Mouse (Mus musculus): ENCODE measurements at regions not wholly inside any gene's neighbourhood (a gene's known extent, or its start where the extent isn't known, plus 50 kb on each side); places are given as distances from the start of the nearest gene placed in this dataset.
"Not testable (repeated sequence)": the region's sequence is repeated elsewhere in the genome, so short reads cannot be mapped to it uniquely, and the experiment has no call there.

DNA sequence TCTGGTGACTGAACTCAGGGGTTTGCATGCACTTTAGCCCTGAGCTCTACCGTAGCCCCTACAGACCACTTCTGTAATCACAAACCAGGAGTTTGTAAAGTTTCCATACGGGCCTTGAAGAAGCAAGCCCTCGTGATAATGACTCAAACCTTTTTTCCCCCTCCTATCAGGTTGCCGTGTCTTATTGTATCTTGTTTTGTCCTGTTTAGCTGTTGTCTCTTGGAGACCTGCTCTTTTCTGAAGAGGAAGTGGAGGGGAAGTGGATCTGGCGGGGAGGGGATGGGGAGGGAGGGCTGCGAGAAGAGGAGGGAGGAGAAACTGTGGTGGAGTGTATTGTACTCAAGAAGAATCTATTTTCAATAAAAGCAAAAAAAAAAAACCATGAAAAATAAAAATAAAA is 87.0 kb downstream of the Fam43a start:
- DNase-seq, result no peak

DNA sequence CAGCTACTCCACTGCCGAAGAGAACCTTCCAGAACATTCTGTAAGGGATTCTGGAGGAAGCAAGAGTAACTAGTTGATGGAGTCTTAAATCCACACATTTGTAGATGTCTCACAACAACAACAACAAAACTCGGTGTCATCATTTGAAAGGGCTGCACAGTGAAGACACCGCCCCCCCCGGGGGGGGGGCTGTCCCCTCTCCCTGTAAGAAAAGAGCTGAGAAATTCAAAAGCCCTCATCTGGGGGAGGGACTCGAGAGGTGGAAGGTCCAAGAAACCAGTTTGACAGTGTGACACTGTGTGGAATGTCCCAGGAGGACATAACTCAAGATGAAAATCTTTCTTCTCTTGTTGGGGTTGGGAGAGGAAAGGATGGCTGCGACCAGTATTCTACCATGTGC is 87.7 kb downstream of the Fam43a start:
- no peak for DNase-seq

DNA sequence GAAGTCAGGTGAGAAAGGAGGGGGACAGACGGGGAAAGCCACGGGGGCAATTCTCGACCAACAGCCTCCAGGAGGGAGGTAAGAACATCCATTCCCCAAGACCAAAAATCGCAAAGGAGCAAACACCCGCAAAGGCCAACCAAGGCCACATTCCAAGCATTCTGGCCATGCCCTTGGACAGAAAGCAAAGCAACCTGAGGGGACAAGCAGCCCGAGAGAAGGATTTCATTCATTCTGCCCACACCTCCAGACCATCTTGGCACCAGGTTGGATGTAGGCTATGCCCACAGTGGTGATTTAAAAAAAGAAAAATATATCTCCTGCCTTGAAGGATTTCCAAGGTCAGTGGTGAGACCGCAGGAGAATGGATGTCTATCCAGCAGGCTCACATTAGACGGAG is 88.2 kb downstream of the Fam43a start:
- DNase-seq, result no peak

DNA sequence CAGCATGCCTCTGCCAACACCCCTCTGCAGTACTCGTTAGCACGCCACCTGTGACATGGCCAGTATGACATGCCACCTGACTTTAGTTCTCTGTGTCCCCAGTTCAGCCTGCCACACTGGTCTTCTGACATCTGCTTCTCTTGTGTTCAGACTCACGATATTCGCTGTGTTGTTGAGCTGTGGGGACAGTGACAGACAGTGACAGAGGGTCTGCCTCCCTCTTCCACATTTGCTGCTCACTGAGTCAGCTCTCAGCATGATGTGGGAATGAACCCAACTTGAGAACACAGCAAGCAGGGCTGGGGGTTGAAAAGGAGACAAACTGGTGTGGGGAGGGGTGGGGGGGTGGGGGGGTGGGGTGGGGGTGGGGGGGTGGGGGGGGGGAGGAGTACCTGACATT is 91.0 kb downstream of the Fam43a start:
- no peak for DNase-seq

DNA sequence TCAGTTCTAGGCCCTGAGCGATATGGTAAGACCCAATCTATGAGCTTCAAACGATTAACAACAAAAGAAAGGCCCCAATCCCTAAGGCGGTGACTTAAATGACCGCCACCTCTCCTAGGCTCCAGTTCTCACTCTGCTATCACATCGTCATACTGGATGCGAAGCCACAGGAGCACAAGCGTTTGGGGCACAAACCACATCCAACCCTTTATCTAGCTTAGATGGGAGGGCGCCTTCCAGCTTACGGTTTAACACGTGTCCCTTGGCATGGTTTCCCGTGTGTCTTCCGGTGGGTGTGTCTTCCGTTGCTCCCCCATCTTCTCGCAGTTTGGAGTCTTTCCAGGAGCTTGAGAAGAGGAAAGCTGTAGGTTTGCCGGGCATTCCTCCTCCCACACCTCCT is 92.4 kb downstream of the Fam43a start:
- DNase-seq, result no peak

DNA sequence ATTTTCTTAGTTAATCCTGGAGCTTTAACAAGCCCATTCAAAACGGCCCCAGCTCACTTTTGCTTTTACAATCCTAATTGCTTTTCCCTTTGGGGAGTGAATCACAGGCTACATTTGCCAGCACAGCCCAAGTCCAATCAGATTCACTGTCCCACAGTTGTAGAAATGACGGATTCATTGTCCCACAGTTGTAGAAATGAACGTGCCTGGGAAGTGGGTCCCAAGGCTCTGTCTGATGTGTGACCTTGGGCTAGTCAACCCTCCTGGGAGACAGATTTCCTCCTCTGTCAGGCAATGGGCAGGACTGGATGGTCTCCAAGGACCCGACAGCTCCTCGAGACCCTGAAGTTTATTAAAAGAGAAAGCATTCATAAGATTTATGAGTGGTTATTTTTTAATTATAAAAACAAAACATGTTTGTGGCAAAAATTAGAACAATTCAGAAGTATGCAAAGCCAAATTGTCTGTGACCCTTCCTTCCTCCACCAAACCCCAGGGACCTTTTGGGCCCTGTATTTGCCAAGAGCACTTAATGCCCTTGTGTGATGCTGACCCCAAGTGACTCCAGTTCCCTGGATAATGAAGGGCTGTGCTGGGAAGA is 93.1 kb downstream of the Fam43a start:
- DNase-seq, result no peak

DNA sequence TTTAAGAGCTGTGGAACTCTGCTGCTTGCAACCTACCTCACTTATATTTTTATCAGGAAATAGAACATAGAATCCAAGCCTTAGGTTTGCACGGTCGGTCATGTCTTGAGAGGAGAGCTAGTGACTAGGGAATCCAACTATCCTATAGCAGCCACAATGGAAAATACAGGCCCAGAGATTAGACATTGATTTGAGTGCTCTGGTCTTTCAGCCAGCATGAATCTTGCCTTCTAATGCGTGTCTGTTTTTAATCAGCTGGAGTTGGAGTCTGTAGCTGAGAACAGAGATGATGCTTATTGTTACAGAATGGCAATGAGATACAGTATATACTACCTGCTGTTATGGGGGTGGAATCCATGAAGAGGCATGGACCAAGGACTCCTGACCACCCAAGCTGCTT is 93.7 kb downstream of the Fam43a start:
- no peak for DNase-seq

DNA sequence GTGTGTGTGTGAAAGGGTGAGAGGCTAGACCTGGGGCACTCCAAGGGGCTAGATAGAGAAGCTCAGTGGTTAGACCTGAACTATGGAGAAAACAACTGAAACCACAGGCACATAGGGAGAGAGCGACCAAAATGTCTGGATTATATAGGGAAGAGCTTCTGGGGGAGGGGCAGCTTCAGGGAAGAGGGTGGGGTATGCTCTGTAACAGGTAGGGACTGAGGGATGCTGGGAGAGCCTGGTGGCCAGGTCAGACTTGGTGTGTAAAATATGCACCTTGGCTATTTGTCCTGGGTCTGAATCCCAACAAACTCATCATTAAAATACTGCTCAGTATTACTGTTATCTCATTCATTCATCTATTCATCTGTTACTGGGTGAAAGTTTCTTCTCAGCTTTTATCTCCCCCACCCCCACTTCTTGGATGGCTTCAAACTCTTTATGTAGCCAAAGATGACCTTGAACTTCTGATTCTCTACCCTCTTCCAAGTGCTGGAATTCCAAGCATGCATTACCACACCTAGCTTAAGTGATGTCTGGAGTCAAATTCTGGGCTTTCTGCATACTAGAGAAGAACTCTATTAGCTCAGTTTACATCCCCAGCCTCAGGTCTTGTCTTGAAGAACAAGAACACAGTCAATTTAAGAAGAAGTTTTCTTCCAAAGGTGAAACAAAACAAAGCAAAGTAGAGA is 94.5 kb downstream of the Fam43a start:
- DNase-seq, result no peak

DNA sequence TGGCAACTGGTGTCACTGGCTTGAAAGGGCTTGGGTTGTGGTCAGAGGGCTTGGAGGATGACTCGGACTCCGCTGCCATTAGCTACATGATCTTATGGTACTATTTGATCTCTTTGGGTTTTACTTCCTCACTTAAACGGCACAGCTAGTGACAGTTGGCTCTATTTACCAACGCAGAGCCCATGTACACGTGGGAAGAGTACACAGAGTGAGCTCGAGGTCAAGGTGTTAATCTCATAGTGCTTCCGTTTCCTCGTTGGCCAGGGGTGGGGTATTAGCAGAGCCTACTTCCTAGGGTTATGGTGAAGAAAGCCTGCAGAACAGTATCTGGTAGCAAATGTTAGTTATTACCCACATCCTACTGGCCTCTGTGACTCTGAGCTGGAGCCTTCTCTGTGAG is 96.2 kb downstream of the Fam43a start:
- DNase-seq, result no peak

DNA sequence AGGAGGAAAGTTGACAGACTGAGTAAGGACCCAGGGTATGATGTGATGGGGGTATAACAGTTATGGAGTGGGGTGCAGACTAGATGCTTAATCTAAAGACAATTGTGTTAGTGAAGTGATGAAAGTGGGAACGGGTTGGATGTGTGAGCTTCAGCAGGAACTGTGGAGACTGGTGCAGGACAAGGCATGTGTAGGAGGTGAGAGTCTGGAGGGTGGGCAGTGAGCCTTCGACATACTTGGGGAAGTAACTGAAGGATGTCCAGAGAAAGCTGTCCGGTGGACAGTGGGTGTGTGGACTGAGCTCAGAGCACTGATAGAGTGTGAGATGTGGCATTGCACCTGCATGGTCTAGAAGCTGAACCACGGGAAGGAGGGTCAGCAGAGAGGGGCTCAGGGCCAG is 97.7 kb downstream of the Fam43a start:
- DNase-seq, result no peak

DNA sequence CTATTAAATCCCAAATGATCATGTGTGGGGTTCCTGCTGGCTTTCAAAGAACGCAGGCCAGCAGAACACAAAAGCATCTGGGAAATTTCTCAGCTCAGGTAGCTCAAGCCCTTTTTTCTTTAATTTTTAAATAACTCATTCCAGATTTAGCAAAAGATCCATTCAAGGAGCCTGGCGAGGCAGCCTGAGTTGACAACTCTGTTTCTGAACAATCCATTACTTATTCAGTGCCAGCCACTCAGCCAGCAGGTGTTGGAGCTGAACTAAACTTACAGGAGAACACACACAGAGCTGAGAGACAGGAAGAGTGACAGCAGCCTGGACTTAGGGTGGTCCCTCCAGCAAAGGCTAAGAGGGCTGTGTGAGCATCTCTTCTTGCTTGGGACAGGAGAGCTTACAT is 98.3 kb downstream of the Fam43a start:
- no peak for DNase-seq

DNA sequence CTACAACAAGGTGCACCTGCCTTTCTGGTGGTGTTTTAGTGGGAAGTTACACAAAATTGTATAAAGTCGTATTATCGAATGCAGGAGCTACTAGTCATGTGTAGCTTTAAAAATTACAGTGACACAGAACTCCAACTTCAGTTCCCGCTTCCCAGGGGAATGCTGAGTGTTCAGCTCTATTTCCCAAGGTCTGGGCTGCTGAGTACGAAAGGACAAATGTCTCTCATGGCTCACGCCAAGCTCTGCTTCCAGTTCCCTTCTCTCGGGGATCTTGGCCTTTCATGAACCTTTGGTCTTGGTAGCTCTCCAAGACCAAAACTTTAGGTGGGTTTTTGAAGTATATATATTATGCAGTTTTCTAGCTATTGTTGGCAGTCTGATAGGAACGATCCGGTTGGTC is 104.3 kb downstream of the Fam43a start:
- no peak for DNase-seq

DNA sequence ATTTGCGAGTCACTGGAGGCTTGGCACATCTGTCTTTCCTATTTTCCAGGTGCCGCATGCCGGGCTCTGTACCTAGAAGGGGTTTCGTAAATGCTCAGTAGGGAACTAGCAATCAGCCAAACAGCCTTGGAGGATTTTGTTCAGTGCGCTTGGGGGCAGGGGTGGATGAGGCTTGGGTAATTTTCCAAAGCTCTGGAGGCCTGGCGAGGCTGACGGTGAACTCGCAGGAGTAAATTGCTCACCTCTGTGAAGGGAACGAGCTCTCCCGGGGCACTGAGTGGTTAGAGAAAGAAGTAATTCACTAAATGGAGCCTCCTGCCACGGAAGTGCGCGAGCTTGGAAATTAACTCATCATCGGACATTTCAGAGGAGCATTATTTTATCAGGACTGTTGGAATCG is 110.0 kb downstream of the Fam43a start:
- no peak for DNase-seq

DNA sequence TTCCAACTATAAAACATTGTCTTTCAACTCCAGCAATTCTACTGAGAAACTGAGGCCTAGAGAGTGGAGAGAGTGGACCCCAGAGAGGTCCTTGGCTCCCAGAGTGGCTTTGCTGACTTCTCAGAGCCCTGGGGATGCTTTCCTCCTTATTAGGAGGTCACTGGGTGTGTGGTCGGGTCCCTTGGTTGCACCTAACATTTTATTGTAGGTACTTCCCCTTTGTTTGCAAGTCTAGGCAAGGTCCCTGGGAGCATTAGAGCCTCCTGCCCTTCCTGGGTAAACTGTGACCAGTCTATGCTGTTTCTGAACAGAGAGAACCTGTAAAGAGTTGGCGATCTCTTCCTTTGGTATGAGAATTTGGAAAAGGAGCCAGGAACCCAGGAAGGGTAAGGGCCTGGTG is 110.5 kb downstream of the Fam43a start:
- DNase-seq, result no peak

DNA sequence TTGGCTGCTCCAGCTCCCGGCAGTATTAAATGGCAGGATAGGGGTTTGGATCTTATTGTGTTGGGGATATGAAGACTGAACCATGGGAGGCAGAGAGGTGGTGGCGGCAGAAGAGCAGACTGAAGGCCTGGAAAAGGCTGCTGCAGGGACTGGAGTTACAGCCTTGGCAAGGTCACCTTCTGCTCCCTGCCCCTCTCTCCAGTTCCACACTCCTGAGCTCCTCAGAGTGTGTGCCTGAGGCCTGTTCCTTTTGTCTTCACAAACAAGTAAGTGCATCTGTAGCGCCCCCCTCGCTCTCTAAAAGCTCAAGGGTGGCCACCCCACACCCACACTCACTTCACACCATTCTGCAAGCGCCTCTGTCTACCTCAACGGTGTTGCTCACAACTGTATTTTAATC is 113.0 kb downstream of the Fam43a start:
- no peak for DNase-seq

DNA sequence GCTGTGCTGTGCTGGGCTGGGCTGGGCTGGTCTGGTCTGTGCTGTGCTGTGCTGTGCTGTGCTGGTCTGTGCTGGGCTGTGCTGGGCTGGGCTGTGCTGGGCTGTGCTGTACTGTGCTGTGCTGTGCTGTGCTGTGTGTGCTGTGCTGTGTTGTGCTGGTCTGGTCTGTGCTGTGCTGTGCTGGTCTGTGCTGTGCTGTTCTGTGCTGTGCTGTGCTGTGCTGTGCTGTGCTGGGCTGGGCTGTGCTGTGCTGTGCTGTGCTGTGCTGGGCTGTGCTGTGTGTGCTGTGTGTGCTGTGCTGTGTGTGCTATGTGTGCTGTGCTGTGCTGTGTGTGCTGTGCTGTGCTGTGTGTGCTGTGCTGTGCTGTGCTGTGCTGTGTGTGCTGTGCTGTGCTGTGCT is 118.1 kb downstream of the Fam43a start:
- not testable (repeated sequence) for DNase-seq

DNA sequence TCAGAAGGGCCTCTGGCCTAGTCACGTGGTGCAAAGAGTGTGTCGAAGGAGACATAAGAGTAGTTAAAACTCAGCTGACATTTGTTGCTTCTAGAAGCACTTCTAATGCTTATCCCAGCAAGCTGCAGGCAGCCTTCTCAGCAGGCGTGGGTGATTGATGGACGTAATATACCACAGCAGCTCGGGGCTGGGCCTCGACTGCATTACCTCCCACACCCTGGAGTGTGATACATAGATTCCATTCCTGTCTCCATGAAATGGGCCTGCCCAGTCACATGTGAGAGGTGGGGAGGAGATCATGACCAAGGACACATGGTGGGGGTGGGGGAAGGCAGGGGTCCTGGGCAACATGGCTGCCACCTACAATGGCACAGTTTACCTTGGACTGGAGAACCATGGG is 121.3 kb downstream of the Fam43a start:
- no peak for DNase-seq

DNA sequence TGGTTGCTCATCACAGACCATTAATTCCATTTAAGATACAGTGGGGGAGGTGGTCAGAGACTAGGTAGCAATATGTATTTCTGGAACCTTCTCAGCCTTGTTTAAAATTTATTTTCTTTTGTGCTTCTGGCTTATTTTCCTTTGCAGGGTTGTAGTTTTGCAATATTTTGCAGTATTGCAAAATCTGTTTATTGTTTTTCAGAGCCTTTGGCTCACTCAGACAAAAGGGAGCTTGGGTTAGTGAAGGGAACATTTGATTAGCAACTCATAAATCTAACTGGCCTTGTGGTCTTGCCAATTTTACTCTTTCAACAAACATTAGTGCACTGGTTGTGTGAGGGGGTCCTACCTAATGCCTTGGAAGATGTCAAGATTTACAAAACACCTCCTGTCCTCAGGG is 121.7 kb downstream of the Fam43a start:
- no peak for DNase-seq

DNA sequence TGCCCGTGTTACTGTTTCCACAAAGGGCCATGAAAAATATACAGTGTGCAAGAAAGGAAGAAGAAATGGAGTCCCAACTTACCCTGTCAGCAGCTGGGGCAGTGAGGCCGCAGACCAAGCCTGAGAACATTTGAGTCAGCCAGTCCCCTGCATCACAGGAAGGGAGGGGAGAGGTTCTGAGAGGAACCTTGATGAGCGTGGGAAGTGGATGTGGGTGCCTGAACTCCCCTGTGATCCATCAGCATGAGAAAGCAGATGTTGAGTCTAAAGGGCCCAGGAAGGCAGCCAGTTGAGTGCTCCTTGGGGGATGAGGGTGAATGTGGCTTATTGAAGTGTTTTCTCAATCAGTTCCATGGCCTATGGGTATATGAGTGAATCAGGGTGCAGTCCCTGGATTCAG is 122.8 kb downstream of the Fam43a start:
- DNase-seq, result no peak

DNA sequence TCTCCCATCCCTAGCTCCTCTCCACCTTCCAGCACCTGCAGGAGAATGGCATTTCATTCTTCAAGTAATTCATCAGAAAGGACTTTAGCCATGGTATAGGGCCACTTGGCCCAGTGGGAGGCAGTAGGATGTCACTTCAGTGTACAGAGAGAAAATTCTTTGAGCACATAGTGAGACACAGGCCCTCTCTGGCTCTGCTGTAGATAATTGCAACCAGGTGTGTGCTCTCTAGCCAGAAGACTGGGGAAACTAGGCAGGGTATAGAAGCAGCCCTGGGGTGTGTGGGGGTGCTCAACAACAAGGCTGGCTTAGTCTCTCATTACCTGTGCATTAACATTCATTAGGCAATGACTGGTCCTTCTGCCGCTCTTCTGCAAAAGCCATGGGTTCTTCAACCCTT is 125.1 kb downstream of the Fam43a start:
- DNase-seq, result no peak

DNA sequence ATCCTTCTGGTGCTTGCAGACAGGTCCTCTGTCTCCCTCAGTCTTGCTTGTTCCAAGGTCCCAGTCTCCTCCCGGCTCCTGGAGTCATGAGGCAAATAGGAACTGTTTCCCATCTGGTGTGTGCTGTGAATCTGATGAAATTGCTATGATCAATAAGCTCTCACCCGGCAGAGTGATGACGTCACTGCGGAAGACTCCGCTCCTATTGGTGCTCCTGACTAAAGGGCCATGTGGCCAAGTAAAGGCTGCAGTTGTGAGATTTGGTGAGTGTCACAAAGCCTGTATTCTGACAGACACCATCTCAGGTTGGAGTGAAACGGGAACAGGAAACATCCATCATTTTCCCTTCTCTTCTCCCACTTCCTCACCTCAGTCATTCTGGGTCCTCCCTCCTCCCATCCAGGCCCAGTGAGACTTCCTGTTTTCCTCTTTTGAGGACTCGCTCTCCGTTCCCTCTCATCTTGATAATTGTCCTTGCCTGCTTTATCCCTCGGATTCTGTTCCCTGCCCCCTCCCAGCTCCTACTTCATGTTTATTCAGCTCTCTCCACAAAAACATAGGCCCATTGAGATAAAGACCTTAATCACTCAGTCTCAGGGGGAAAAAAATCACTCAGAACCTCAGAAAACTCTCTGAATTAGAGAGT is 133.4 kb downstream of the Fam43a start:
- peak in 1 of 2 experiments; percentile 12 for DNase-seq

DNA sequence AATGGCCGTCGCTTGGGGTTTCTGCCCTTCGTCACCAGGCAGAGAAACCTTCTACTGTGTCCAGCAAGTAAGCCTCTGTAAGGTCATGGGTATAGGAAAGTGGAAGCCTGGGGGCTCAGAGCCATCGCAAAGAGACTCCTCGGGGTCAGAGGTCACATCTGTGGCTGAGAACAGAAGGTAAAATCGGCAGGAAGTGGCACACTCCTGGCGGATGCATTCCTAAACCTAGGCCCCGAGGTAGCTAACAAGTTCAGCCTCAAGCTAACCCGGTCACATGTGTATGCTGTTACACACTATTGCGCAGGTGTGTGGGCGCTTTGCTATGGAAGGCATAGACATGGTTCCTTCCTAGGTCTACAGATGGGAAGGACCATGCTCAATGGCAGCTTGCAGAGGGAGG is 134.0 kb downstream of the Fam43a start:
- DNase-seq, result peak in 1 of 2 experiments; percentile 14

DNA sequence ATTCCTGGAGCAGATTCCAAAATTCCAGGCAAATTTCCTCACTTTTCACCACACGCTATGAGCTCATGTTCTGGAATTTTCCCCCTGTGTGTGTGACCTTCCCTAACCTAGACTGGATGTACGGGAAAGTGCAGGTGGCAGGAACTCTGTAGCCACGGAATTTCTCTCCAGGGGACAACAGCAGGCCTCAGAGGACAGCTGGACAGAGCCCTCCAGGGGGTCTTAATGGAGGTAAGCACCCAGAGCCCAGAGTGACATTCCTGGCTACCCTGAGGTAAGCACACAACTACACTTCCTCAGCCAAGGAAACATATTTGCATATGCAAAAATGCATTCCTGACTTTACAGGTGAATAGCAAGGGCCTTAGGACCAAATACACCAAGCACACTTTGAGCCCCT is 135.8 kb downstream of the Fam43a start:
- peak in 1 of 2 experiments; percentile 17 for DNase-seq

DNA sequence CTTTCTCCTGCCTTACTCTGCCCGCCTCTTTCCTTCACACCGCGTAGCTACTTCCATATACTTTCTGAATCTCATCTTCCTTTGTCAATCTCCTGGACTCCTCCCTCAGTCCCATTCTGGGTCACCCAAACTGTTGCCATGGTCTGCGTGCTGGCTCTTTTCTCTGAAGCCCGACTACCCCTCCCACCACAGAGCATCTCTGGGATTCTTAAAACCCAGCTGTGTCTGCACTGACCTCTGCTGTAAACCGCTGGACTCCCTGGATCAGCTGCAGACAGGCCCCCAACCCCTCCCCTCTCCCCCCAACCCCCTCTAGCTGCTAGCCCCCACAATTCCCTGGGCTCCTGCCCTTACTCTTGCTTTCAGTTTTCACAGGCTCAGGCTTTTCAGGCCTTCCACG is 136.4 kb downstream of the Fam43a start:
- peak in 1 of 2 experiments; percentile 18 for DNase-seq

Data from lung, postnatal 4 days (tissue).